Mouse (Mus musculus): Measurements from ENCODE around the gene Myh9. TPM values are rescaled to one million over a fixed set of nuclear protein-coding genes. Genes with fewer than 3 reads are reported as not detected.

Gene Myh9
- polyA plus RNA-seq, 1 experiment from 2014 or later: 677 TPM

- H3K27me3 ChIP-seq: no peaks in the 10 kb centered on the region
- ATAC-seq: peak; percentile 22
- no peak for DNase-seq (ENCODE audit: low read depth, low spot score)
- no peak for TF ChIP-seq CTCF (IDR thresholded peaks at IDR 0.05)
- ChIA-PET POLR2A (interaction anchor here (1.4 to 2.0 kb wide), 3 partner anchors 10 to 44 kb away, joined by 5 to 8 read pairs (median 5); partner anchors contain the start of gene Myh9), CTCF (interaction anchor here (1.0 to 1.7 kb wide), 5 partner anchors 14 to 137 kb away, joined by 3 to 7 read pairs (median 3); no protein-coding TSS in a partner anchor)
- in situ Hi-C loops (cut with MboI; ENCODE audit: low pct_unique_long_range_greater_than_20kb): no loop called here
Measured at GRCm38 (mm10) chr15:77797609-77798411, 44.2 kb downstream of the Myh9 start.

GRCm38 (mm10) chr15:77796409-77797035, 45.5 kb downstream of the Myh9 start:
- CTCF ChIA-PET: interaction anchor here (1.4 kb wide), 1 partner anchor 443 kb away, joined by 3 read pairs; no protein-coding TSS in a partner anchor
- no peaks in the 10 kb centered on the region for H3K27me3 ChIP-seq
- TF ChIP-seq CTCF (IDR thresholded peaks at IDR 0.05): no peak
- DNase-seq (ENCODE audit: low read depth, low spot score): no peak
- in situ Hi-C loops (cut with MboI; ENCODE audit: low pct_unique_long_range_greater_than_20kb): no loop called here
- ATAC-seq: no peak
- POLR2A ChIA-PET: interaction anchor here (2.0 kb wide), 1 partner anchor 20 kb away, joined by 5 read pairs; no protein-coding TSS in a partner anchor

DNA sequence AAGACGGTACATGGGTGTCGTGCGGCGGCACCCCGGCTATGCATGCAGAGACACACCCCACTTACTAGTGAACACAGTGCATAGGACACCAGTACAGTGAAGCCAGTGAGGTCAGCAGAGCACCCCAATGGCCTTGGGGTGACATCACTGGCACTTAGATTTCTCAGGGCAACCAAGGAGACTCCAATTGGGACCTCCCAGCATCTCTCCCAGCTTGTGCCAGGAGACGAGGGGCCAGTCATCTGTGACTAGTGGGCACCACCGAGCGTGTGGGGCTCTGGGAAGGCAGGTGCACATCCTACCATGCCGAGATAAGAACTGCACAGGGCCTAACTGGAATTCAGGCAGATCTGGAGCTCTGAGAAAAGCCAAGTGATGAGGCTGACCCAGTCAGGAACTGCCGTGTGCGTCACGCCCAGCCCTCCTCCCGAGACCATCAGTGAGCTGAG, 47.0 kb downstream of the Myh9 start:
- ChIA-PET CTCF (interaction anchor here (0.9 to 1.4 kb wide), 4 partner anchors 8 to 445 kb away, joined by 3 to 4 read pairs (median 3); no protein-coding TSS in a partner anchor), POLR2A (interaction anchor here (0.7 to 1.3 kb wide), 3 partner anchors 11 to 370 kb away, joined by 3 to 5 read pairs (median 3); no protein-coding TSS in a partner anchor)
- in situ Hi-C loops (cut with MboI; ENCODE audit: low pct_unique_long_range_greater_than_20kb): no loop called here
- ATAC-seq: no peak
- H3K27me3 ChIP-seq: no peaks in the 10 kb centered on the region
- no peak for TF ChIP-seq CTCF (IDR thresholded peaks at IDR 0.05)
- no peak for DNase-seq (ENCODE audit: low read depth, low spot score)

DNA sequence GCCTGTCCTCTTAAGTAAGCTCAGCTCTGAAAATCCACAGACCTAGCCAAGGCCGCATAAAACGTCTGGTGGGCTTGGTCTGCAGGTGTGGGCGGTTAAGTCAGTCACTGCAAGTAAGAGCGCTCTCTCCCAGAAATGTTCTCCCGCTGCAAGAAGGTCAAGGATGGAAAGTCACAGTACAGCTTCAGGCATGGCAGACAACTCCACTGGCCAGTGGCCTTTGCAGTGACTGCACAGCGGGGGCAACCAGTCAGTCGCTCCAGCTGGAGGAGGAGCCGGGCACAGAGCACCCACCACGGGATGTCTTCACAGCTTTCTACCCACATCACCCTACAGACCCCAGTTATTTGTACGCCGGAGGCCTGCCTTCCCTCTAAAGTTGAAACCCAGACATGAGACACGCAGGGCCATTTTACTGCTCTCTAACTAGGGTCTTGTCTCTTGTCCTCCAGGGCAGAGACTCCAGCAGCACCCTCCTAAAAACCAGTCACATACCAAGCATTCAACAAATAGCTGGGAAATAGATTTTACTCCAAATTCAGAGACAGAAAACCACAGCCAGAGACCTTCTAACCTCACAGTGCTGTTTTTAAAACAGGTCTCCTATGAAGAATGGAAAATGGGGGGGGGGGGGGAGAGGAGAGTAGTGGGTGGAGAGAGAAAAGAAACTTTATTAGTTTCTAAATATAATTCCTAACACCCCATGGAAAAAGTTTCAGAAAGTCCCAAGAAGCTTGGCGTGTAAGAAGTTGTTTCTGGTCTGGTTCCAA, 47.7 kb downstream of the Myh9 start:
- CTCF ChIA-PET: interaction anchor here (0.9 to 1.1 kb wide), 3 partner anchors 9 to 123 kb away, joined by 3 to 4 read pairs (median 3); no protein-coding TSS in a partner anchor
- DNase-seq (ENCODE audit: low read depth, low spot score) (no peak), ATAC-seq (no peak)
- TF ChIP-seq CTCF (IDR thresholded peaks at IDR 0.05): no peak
- in situ Hi-C loops (cut with MboI; ENCODE audit: low pct_unique_long_range_greater_than_20kb): no loop called here
- no peaks in the 10 kb centered on the region for H3K27me3 ChIP-seq
- POLR2A ChIA-PET: interaction anchor here (0.7 to 1.3 kb wide), 5 partner anchors 10 to 370 kb away, joined by 3 to 5 read pairs (median 3); no protein-coding TSS in a partner anchor

GRCm38 (mm10) chr15:77793554-77793953, 48.4 kb downstream of the Myh9 start:
- no peaks in the 10 kb centered on the region for H3K27me3 ChIP-seq
- POLR2A ChIA-PET: interaction anchor here (0.5 to 1.3 kb wide), 3 partner anchors 22 to 177 kb away, joined by 3 to 4 read pairs (median 3); partner anchors contain the start of gene Eif3d
- ATAC-seq: no peak
- DNase-seq (ENCODE audit: low read depth, low spot score): no peak
- no peak for TF ChIP-seq CTCF (IDR thresholded peaks at IDR 0.05)
- CTCF ChIA-PET: no interaction called here
- in situ Hi-C loops (cut with MboI; ENCODE audit: low pct_unique_long_range_greater_than_20kb): no loop called here

DNA sequence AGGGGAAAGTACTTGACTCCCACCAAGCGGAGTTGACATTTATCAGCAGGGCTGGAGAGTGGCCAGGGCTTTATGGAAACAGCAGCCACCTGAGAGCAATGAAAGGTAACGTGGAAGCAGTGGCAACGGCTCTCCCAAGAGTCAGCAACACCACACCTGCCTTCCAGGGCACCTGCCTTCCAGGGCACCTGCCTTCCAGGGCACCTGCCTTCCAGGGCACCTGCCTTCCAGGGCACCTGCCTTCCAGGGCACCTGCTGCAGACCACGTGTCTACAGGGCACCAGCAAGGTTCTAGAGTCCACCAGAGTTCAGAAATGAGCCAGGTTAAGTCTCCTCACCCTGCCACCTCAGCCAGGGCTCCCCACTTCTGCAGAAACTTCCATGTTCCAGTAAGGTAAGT, 48.9 kb downstream of the Myh9 start:
- POLR2A ChIA-PET: interaction anchor here (0.5 to 1.3 kb wide), 2 partner anchors 28 to 177 kb away, joined by 3 to 4 read pairs; partner anchors contain the start of gene Eif3d
- H3K27me3 ChIP-seq: no peaks in the 10 kb centered on the region
- no peak for DNase-seq (ENCODE audit: low read depth, low spot score)
- in situ Hi-C loops (cut with MboI; ENCODE audit: low pct_unique_long_range_greater_than_20kb): no loop called here
- TF ChIP-seq CTCF (IDR thresholded peaks at IDR 0.05): no peak
- CTCF ChIA-PET: no interaction called here
- no peak for ATAC-seq

DNA sequence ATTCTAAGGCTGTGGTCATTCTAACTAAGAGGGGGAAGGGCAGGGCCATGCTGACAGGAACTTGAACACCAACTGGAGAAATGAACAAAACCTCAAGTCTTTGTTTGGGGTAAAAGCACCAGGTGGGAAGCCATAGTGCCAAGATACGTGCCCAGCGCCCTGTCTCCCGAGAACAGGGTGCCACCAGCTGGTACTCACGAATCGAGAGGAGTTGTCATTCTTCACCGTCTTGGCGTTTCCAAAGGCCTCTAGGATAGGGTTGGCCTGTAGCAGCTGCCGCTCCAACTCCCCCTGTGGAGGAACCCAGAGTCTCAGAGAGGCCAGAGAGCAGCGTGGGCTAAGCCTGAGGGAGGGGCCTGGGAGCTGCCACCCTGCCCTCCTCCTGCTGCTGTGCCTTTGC, 49.9 kb downstream of the Myh9 start:
- in situ Hi-C loops (cut with MboI; ENCODE audit: low pct_unique_long_range_greater_than_20kb): no loop called here
- ChIA-PET CTCF (no interaction called here), POLR2A (no interaction called here)
- ATAC-seq: no peak
- no peaks in the 10 kb centered on the region for H3K27me3 ChIP-seq
- TF ChIP-seq CTCF (IDR thresholded peaks at IDR 0.05): no peak
- no peak for DNase-seq (ENCODE audit: low read depth, low spot score)

GRCm38 (mm10) chr15:77790656-77791405, 51.1 kb downstream of the Myh9 start:
- TF ChIP-seq CTCF (IDR thresholded peaks at IDR 0.05): no peak
- ChIA-PET POLR2A (interaction anchor here (0.6 kb wide), 1 partner anchor 24 kb away, joined by 3 read pairs; no protein-coding TSS in a partner anchor), CTCF (interaction anchor here (1.0 kb wide), 1 partner anchor 11 kb away, joined by 3 read pairs; no protein-coding TSS in a partner anchor)
- DNase-seq (ENCODE audit: low read depth, low spot score) (no peak), ATAC-seq (no peak)
- in situ Hi-C loops (cut with MboI; ENCODE audit: low pct_unique_long_range_greater_than_20kb): no loop called here
- H3K27me3 ChIP-seq: no peaks in the 10 kb centered on the region

GRCm38 (mm10) chr15:77789186-77789585, 52.8 kb downstream of the Myh9 start:
- in situ Hi-C loops (cut with MboI; ENCODE audit: low pct_unique_long_range_greater_than_20kb): loop anchor here (5.0 kb wide), 1 partner anchor 128 kb away; no protein-coding TSS in a partner anchor
- no peak for ATAC-seq
- no peak for TF ChIP-seq CTCF (IDR thresholded peaks at IDR 0.05)
- ChIA-PET CTCF (interaction anchor here (1.2 to 1.7 kb wide), 3 partner anchors 13 to 47 kb away, joined by 3 to 7 read pairs (median 3); no protein-coding TSS in a partner anchor), POLR2A (interaction anchor here (1.6 kb wide), 1 partner anchor 25 kb away, joined by 3 read pairs; no protein-coding TSS in a partner anchor)
- no peak for DNase-seq (ENCODE audit: low read depth, low spot score)
- H3K27me3 ChIP-seq: no peaks in the 10 kb centered on the region

Data from Patski (cell line).